Mouse (Mus musculus) macrophage (primary cell): Measurements from ENCODE around the gene Med13l. TPM values are rescaled to one million over a fixed set of nuclear protein-coding genes. Genes with fewer than 3 reads are reported as not detected.

Experiments used
- H3K27ac ChIP-seq: fragments of 350-480 bp; formaldehyde crosslinking; 2 replicates; pipeline ENCODE4 v1.9.0; 2021
- H3K36me3 ChIP-seq: fragments of 350-480 bp; formaldehyde crosslinking; 2 replicates; pipeline ENCODE4 v1.9.0; 2021; ENCODE audit errors: inconsistent target
- H3K4me3 ChIP-seq: fragments of 350-480 bp; formaldehyde crosslinking; 2 replicates; pipeline ENCODE4 v1.9.0; 2021; ENCODE audit errors: inconsistent target
- H3K79me2 ChIP-seq: fragments of 350-480 bp; formaldehyde crosslinking; 2 replicates; pipeline ENCODE4 v1.9.0; 2021; ENCODE audit errors: inconsistent target
- WGBS: methylation state at CpG from one replicate; pipeline ENCODE4 v1.1.7; 2026; ENCODE audit warnings: inconsistent platforms; ENCODE audit not compliant: missing documents; 5-methylcytosine and 5-hydroxymethylcytosine counted together
- polyA plus RNA-seq: library from polyadenylated mRNA; stranded (reverse); fragments of 250-400 nt; gene quantifications from 3 replicates; pipeline ENCODE4 v1.2.4, GENCODE M21; 2018; ENCODE audit warnings: inconsistent platforms
- total RNA-seq, 78 experiments: library from RNA; depleted of rRNA; stranded (reverse); fragments of 250-400 nt; gene quantifications; 1 replicate in 9 of 78; 2 replicates in 24 of 78; 3 replicates in 43 of 78; 4 replicates in 2 of 78; pipeline ENCODE4 v1.2.4; 2018; ENCODE audit warnings: inconsistent platforms in 56 of 78

Med13l gene
- total RNA-seq (2018; cell fraction: chromatin; rRNA removed), result 100 to 1,000 TPM; 120 to 443 (median 144) TPM
- 10 to 100 TPM; 27.9 to 64.0 (median 33.9) TPM for total RNA-seq (2018; cell fraction: cytosol; rRNA removed)
- 100 to 1,000 TPM in 21 of 26 experiments, 10 to 100 TPM in 5; 76.5 to 395 (median 107) TPM for total RNA-seq (2018; cell fraction: nucleus; rRNA removed)
- polyA plus RNA-seq, result 10.0 to 13.9 TPM (median 13.2 TPM) in 3 replicates

- H3K36me3 ChIP-seq, result no peaks in the 10 kb centered on the region
- peak within 1 kb of the TSS; percentile 66 for H3K27ac ChIP-seq
These were observed at the start of gene Med13l for GRCm38 (mm10) chr5:118560385-118561085. TSS of gene Med13l (plus strand) at chr5:118560679.

GRCm38 (mm10) chr5:118510969-118511368 is 49.5 kb upstream of the Med13l start:
- 98% methylated on average over 4 of the region's 4 CpGs for WGBS

More at GRCm38 (mm10) chr5:118560385-118561085, at the start of gene Med13l:
- Histone ChIP-seq H3K4me3 (peak within 1 kb of the TSS; percentile 77), H3K79me2 (peaks cover 47% of the 10 kb centered on the region)
- WGBS, result 0% methylated on average over 60 of the region's 120 CpGs

GRCm38 (mm10) chr5:118513005-118513404 is 47.5 kb upstream of the Med13l start:
- 77% methylated on average over 1 of the region's 1 CpGs for WGBS
- H3K4me3 ChIP-seq, result no peak overlapping the region
- no peak overlapping the region for H3K27ac ChIP-seq
- H3K36me3 ChIP-seq, result no peaks in the 10 kb centered on the region
- no peaks in the 10 kb centered on the region for H3K79me2 ChIP-seq

More at GRCm38 (mm10) chr5:118510969-118511368, 49.5 kb upstream of the Med13l start:
- Histone ChIP-seq H3K4me3 (no peak overlapping the region), H3K79me2 (no peaks in the 10 kb centered on the region), H3K36me3 (no peaks in the 10 kb centered on the region), H3K27ac (no peak overlapping the region)

GRCm38 (mm10) chr5:118513629-118514526 is 46.6 kb upstream of the Med13l start:
- no peaks in the 10 kb centered on the region for H3K36me3 ChIP-seq
- peak overlapping the region; percentile 21; the same call in 1 of the 2 replicates for H3K27ac ChIP-seq
- no peaks in the 10 kb centered on the region for H3K79me2 ChIP-seq
- 4% methylated on average over 41 of the region's 43 CpGs for WGBS
- peak overlapping the region; percentile 35 for H3K4me3 ChIP-seq

GRCm38 (mm10) chr5:118514527-118514831 is 46.0 kb upstream of the Med13l start:
- Histone ChIP-seq H3K36me3 (no peaks in the 10 kb centered on the region), H3K79me2 (no peaks in the 10 kb centered on the region), H3K27ac (peak overlapping the region; percentile 21; the same call in 1 of the 2 replicates), H3K4me3 (peak overlapping the region; percentile 35)
- WGBS, result 37% methylated on average over 9 of the region's 9 CpGs

GRCm38 (mm10) chr5:118514842-118515241 is 45.6 kb upstream of the Med13l start:
- Histone ChIP-seq H3K36me3 (no peaks in the 10 kb centered on the region), H3K79me2 (no peaks in the 10 kb centered on the region), H3K4me3 (no peak overlapping the region), H3K27ac (no peak overlapping the region)
- 79% methylated on average over 5 of the region's 5 CpGs for WGBS

- H3K4me3 ChIP-seq, result no peak overlapping the region
- H3K36me3 ChIP-seq, result no peaks in the 10 kb centered on the region
- H3K27ac ChIP-seq, result no peak overlapping the region
- no peaks in the 10 kb centered on the region for H3K79me2 ChIP-seq
- WGBS, result 74% methylated on average over 11 of the region's 11 CpGs
These were observed 45.2 kb upstream of the Med13l start for GRCm38 (mm10) chr5:118515280-118515721.

- H3K4me3 ChIP-seq, result no peak overlapping the region
- H3K27ac ChIP-seq, result no peak overlapping the region
- H3K79me2 ChIP-seq, result no peaks in the 10 kb centered on the region
- H3K36me3 ChIP-seq, result no peaks in the 10 kb centered on the region
- WGBS, result 92% methylated on average over 6 of the region's 6 CpGs
These were observed 44.4 kb upstream of the Med13l start for GRCm38 (mm10) chr5:118516066-118516465.

GRCm38 (mm10) chr5:118516470-118516869 is 44.0 kb upstream of the Med13l start:
- H3K4me3 ChIP-seq, result no peak overlapping the region
- H3K79me2 ChIP-seq, result no peaks in the 10 kb centered on the region
- H3K27ac ChIP-seq, result no peak overlapping the region
- 76% methylated on average over 6 of the region's 6 CpGs for whole genome bisulfite sequencing
- H3K36me3 ChIP-seq, result no peaks in the 10 kb centered on the region

- WGBS, result 86% methylated on average over 3 of the region's 3 CpGs
- no peaks in the 10 kb centered on the region for H3K36me3 ChIP-seq
- H3K79me2 ChIP-seq, result no peaks in the 10 kb centered on the region
- no peak overlapping the region for H3K27ac ChIP-seq
- H3K4me3 ChIP-seq, result no peak overlapping the region
These were observed 40.0 kb upstream of the Med13l start for GRCm38 (mm10) chr5:118520457-118520856.

GRCm38 (mm10) chr5:118524400-118524799 is 36.1 kb upstream of the Med13l start:
- Histone ChIP-seq H3K4me3 (no peak overlapping the region), H3K79me2 (no peaks in the 10 kb centered on the region), H3K27ac (no peak overlapping the region), H3K36me3 (no peaks in the 10 kb centered on the region)
- 89% methylated on average over 7 of the region's 7 CpGs for WGBS

GRCm38 (mm10) chr5:118525634-118526033 is 34.8 kb upstream of the Med13l start:
- WGBS, result 82% methylated on average over 6 of the region's 6 CpGs
- Histone ChIP-seq H3K4me3 (no peak overlapping the region), H3K79me2 (no peaks in the 10 kb centered on the region), H3K27ac (no peak overlapping the region), H3K36me3 (no peaks in the 10 kb centered on the region)

- 91% methylated on average over 13 of the region's 13 CpGs for WGBS
These were observed 34.0 kb upstream of the Med13l start for GRCm38 (mm10) chr5:118526504-118526903.

GRCm38 (mm10) chr5:118529241-118529640 is 31.2 kb upstream of the Med13l start:
- H3K79me2 ChIP-seq, result no peaks in the 10 kb centered on the region
- no peaks in the 10 kb centered on the region for H3K36me3 ChIP-seq
- H3K4me3 ChIP-seq, result no peak overlapping the region
- WGBS, result 96% methylated on average over 7 of the region's 7 CpGs
- H3K27ac ChIP-seq, result no peak overlapping the region

More at GRCm38 (mm10) chr5:118526504-118526903, 34.0 kb upstream of the Med13l start:
- H3K79me2 ChIP-seq, result no peaks in the 10 kb centered on the region
- no peaks in the 10 kb centered on the region for H3K36me3 ChIP-seq
- H3K27ac ChIP-seq, result no peak overlapping the region
- H3K4me3 ChIP-seq, result no peak overlapping the region
